Mouse (Mus musculus) retina, postnatal 7 days (tissue): ENCODE measurements around the gene Mon2.
A peak's percentile ranks its signal among the peaks of the same experiment; 100 is the strongest.
"Not testable (repeated sequence)": the region's sequence is repeated elsewhere in the genome, so short reads cannot be mapped to it uniquely, and the experiment has no call there.

ENCODE experiments used
- DNase-seq: peaks from one replicate; pipeline ENCODE4 v3.0.0-alpha.2; 2012; ENCODE audit warnings: low read depth, low spot score

Gene Mon2

DNA sequence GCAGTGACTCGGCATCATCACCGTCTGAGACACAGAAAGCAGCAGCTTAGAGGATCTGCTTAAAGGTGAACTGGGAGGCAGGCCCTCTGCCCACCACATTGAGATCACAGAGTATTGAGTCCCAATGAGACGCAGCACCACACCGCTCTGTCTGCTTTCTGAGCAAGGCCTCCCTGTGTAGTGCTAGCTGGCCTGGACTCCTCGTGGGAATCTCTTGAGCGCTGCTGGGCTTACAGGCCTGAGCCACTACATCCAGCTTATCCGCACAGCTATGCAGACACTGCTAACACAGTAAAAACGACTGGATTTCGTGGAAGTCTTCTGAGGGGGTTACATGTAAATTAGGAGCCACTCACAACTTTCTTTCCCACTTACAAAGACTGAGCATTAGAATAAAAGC, 84.7 kb downstream of the Mon2 start:
- no peak for DNase-seq

DNA sequence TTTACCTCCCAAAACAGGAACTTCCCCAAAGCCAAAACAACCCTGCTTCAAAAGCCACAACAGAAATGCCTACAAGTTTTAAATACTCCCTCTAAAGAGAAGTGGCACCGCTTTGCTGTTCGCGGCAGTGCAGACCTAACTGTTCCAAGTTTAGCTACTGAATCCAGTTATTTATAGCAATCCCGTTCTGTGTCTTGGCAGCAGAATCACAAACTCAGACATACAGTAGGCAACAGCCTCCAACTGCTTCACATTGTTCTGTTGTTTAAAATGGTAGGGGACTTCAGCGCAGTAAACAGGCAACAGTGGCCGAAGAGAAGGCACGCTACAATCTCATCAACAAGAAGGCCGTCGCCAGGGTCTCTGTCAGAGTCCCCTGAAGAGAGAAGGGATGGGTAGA, 85.3 kb downstream of the Mon2 start:
- DNase-seq: no peak

DNA sequence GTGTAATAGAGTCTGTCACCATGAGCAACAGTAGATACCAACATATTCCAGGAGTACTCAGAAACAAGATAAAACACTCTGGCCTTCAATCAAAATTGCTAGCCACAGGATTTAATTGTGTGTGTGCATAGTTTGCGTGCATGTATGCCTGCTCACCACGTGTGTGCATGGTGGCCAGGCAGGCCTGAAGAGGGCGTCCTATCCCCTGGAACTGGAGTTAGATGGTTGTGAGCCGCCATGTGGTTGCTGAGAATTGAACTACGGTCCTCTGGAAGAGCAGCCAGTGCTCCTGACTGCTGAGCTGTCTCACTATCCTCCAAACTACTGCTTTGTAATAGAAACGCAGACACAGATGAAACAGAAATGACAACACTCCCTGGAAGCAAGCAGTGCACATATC, 85.7 kb downstream of the Mon2 start:
- no peak for DNase-seq

DNA sequence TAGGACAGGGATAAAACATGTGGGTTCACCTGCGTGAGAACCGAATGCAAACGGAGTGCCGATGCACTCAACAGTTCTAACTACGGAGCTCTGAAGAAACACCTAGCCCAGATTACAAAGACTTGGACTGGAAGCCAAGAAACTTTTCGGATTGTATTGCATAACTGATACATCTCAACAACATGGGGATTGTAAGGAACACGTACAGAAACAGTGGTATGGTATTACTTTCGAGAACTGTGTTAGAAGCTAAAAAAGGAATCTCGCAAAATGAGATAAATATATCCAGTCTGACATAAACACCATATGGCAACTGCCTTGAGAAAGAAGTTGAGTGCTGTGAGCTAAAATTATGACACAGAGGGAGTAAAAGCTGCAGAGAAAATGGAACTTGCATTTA, 86.4 kb downstream of the Mon2 start:
- no peak for DNase-seq

DNA sequence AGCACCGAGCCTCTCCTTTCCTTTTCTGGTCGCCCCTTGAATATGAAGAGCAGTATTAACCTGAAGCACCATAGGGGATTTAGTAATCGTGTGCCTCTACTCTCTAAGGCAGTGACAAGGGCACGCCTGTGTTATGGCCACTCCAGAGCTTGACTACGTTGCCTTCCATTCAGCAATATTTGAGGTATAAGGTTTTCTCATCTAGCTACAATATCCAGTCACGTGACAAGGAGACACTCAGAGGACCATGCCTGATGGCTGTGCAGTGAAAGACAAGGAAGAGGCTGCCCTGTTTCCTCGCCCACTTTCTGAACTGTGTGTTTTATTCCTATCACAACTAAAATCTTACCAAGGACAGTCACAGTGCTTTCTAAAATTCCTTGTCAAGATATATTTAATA, 87.9 kb downstream of the Mon2 start:
- DNase-seq: no peak

DNA sequence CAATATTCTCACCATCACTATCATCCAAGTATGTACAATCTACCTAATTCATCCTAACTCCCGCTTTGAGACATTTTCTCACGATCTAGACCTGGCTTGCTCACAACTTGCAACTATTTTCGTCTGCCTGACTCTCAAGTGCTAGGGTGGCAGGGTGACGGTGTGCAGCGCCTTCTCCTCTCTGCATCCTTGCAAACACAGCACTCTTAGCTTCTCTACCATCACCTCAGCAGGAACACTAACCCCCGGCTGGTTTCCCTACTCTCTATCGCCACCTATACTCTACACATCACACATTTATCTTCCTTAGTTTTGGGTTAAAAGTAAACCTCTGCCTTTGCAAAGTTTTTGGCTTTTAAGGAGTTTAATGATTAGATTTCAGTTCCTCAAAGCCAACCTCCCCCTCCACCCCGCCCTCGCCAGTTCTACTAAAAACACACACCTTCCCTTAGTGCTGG, 88.6 kb downstream of the Mon2 start:
- no peak for DNase-seq

DNA sequence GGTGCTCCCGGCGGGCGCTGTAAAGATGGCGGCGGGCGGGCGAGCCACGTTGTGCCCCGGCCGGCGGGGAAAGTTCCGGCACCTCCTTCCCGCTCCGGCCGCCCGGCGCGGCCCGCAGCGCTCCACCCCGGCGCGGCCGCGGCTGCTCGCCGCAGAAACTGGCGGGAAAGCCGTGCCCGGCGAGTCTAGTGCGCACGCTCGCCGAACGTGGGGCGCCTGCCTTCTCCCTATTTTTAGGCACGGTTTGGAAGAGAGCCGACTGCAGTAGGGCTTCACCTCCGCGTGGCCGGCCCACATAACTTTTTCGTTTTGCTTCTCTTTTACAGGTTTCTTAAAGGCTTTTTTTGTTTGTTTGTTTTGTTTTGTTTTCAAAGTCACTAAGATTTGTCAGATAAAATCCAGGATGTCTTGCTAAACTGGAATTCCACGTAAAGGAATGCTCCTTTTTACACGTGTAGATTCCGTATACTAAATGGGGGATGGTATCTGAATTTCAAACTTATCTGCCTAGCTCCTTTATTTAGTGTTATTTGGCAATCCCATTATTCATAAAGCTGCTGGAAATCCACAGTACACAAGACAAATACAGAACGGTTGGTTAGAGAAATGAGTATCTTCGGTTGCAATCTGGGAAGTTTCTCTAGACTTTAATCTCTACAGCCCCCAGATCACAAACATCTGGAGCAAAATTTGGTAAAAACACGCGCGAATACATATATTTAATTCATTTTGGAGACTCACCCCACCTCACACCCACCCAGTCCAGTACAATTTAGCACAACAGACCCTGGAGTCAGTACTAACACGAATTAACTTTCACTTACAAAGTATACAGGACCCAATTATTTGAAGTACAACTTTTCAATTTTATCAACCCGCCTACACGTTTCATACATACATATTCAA, 89.7 kb downstream of the Mon2 start:
- DNase-seq: no peak

DNA sequence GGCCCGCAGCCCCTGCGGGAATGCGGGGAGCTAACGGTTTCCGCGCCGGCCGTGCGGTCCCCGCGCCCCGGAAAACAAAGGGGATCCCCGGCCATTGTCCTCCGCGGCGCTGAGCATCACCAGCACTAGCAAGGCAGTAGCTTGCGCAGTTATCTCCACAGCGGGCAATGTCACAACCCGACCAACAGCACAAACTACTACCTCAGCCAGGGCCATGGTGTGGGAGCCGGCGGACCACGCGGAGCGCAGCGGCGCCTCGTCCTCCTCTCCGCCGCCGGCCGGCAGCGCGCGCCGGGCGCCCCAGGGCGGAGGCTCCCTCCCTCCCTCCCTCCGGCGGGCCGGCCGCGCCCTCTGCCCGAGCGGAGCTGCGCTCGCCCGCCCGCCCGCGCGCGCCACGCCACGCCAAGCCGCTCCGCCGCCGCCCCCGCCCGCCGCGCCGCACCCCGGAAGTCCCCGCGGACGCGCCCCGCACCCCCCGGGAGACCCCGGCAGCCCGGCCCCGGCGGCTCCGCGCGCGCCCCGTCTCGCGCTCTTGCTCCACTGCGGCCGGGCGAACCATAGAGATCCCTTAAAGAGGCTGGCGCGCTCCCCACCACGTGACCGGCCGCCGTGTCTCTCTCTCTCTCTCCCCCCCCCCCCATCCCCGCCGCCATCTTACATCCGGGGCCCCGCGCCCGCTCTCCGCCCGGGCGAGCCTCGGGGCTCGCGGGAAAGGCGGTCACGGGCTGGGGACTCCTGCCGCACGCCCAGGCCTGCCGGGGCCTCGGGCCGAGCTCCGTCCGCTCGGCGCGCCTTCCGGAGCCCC, 90.6 kb downstream of the Mon2 start:
- peak; percentile 78 for DNase-seq

DNA sequence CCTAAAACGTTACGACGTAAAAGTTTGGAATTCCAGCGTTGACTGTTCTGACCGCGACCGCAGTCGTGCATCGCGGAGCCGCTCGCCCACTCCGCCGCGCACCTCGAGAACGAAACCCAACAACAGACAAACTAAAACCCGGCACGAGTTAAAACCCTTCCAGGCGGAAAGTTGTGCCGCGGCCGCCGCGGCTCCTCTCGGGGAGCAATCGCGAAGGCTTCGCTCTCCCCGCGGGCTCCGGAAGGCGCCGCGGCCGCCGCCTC, 91.1 kb downstream of the Mon2 start:
- DNase-seq: no peak

DNA sequence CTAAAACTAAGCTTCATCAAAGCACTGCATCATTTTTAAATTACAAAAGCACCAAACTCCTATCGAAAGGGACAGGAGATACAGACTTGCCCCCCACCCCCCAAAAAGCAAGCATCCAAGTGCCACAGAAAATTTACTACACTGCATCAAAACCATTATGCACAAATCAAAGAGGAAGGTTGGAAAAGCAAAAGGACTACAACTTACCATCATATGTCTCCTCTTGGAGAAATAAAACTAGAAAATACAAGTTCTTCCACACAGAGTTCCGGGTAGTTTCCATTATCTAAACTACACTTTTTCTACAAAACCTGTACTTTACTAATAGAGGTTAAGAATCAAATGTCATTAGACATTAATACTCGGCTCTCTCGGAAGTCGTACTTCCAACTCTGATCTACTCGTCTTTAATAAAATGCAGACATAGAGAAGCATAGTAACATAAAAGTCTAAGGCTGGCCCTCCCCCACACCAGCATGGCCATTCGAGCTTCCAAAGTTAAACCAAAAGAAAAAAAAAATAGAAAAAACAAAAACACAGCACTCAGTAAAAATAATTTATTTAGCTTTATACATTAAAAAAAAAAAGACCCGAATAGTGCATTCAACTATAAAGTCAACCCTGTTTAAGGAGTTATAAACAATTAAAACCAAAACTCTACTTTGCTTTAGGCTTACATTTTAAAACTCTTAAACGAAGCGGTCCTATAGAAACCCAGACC, 91.6 kb downstream of the Mon2 start:
- DNase-seq: no peak

DNA sequence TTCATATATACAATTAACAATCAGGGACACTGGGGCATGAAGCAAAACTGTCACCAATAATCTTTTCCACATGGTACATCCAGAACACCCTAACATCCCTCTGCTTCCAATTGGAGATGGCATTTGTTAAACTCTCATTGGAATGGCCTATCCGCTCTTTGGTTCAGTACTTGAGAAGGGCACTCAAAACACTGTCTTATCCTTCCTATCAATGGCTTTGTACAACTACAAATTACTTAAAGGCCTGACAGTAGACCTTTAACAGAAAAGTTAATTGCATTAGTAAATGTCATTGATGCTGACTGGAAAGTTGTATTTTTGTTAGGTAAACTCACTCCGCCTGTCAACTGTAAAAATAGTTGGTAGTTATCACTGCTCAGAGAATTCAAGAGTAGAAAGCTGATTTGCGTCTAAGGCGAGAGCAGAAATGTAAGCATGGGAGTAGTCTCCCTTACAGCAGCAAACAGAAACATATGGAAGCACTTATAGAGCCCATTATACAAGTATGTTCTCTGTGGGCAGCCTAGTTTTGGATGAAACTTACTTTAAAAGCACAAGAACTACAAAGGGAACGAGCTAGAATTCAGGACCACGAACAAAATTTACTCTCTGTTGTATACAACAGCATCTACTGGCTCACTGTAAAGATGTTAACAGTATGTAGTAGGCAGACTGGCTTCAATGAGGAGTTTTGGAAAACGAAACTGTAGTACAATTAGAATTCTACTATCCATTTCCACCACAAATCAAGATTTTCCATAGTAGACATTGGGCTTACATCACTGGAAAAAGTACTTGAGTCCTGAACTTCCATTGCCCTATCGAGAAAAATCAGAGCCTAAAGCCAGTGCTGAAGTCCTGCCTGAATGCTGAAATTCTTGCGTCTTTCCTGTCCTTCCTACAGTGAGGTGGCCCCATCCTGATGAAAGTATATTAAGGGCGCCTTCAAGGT, 92.5 kb downstream of the Mon2 start:
- DNase-seq: no peak

DNA sequence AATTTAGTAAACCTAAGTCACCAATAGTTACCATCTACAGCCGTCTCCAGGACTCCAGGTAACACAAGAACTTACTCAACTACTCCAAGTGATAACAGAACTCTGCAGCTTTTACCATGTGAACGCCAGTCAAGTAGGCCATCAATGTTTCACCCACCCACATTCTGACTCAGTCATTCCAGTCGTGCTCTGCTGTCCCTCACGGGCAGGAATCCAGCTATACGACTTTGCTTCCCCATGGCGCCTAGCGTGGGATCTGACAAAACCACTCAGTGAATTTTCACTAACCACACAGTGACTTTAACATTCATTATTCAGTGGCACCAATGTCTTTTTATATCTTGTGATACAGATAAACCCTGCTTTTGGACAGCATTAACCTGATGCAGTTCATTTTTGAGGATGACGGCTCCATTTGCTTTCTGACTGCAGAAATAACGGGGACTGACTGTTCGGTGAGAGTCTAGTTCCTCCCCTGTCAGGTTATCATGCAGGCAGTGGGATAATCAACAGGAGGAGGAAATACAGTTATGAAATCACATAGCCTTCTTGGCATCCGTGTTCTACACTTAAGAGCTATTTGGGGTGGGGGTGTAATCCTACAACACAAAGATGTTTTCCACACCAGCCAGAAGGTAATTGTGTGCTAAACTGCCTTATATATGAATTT, 93.3 kb downstream of the Mon2 start:
- DNase-seq: no peak

DNA sequence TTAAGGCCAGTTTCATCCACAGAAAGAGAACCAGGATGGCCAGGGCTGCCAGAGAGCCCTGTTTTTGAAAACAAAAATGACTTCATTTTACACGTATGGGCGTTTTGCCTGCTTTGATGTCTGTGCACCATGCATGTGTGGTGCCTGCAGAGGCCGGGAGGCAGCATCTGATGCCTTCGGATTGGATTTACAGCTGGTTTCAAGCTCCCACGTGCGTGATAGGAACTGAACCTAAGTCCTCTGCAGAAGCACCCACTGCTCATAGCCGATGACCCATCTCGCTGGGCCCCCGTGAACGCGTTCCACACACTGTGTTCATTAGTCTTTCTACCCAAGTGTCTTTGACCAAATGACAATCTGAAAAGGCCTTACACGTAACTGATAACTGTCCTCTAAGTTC, 96.2 kb downstream of the Mon2 start:
- DNase-seq: no peak

DNA sequence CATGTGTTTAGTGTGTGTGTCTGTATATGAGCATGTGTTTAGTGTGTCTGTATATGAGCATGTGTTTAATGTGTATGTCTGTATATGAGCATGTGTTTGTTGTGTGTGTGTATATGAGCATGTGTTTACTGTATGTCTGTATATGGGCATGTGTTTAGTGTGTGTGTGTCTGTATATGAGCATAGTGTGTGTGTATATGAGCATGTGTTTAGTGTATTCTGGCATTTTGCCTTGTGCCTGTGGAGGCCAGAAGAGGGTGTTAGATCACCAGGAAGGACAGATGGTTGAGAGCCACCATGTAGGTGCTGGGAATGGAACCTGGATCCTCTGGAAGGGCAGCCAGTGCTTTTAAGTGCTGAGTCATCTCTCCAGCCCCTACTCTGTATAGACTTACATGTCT, 96.9 kb downstream of the Mon2 start:
- DNase-seq: no peak

DNA sequence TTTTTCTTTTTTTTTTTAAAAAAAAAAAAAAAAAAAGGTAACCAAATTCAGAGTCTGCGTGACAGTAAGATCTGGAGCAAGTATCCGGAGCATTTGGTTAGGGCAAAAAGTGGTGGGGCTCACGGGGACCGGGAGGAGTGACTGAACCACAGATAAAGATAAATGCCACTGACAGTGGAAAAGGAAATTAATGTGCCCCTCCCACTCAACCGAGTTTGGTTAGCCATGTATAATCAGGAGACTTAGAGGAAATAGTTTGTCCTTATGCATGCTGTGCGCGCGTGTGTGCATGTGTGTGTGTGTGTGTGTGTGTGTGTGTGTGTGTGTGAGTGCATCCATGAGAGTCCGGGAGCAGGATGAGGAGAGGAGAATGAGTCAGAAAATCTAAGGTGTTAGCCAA, 100.3 kb downstream of the Mon2 start:
- no peak for DNase-seq

DNA sequence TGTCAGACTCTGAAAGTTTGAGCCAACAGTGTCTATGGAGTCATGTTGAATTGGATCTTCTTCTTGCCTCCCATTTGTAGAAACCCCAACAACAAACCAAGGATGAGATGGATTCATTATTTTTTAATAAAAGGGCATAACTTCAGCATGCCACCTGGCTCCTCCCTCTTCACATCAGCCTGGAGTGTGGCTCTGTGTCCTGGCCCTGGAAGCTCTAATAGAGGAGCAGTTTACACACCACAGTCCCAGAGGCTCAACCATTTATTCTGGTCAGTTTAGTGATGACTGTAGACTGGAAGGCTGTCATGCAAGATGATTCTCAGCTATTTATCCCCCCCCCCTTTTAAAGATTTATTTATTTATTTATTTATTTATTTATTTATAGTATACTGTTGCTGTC, 103.1 kb downstream of the Mon2 start:
- no peak for DNase-seq

DNA sequence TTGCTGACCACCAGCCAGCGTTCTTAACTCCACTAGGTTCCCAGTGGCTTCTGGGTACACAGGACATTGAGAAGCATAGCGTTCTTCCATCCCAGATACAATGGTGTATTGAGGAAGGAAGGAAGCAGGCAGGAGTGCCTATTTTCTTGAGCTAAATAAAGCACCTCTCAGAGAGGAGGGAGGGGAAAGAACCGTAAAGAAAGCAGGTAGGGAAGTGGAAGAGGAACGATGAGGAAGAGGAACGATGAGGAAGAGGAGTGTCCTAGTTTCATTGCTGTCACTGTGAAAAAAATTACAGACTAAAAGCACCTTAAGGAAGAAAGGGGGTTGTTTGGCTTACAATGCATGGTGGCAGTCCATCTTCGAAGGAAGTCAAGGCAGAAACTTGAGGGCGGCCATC, 106.1 kb downstream of the Mon2 start:
- DNase-seq: no peak

DNA sequence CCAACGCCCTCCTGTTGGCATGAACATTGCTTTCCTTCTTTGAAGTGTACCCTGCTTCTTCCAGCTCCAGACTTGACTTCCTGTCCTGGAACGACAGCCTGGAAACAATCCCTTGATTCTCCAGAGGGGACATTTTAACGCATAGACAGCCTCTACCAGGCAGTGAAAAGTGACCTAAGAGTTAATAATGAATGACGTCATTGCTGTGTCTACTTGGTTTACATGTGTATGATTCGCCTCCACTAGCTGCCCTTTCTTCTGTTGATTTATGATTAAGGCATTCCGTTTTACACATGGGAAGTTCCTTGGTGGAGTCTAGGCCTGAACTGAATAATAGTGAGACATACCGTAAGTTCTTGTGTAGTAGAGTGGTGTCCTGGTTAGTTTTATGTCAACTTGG, 109.9 kb downstream of the Mon2 start:
- DNase-seq: no peak

DNA sequence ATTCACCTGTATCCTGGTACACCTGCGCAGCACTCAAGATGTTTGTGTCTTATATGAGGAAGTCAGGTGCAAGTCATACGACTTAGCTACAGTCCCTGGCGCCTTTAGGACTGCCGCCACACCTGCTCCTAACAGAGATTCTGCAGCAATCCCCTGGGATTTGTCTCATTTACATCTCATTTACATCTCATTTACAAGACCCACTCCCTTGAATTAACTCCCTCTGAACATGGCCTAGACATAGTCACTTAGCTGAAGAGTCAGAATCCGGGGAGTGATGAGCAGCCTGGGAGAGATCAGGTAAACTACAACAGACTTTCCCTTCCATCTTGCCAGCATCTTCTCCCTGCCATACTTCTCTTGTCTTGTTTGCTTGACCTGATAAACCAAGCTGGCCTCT, 110.7 kb downstream of the Mon2 start:
- DNase-seq: not testable (repeated sequence)

DNA sequence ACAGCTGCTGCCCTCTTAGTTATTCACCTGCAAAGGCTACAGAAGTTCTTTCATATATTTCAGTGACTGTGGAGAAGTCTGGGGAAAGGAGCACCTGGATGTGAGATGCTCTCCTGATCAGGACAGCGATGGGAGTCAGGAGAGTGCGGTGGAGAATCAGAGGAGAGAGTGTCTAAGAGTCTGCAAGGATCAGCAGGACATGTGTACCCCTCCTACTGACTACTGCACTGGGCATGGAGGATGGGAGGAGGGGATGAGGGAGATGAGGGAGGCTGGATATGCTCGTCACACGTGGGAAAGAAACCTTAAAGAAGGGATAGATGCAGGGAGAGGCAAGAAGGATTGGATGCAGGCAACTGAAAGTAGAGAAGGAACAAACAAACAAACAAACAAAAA, 112.1 kb downstream of the Mon2 start:
- DNase-seq: no peak
